Mouse (Mus musculus) heart, postnatal 0 days (tissue): ENCODE measurements around the gene Pik3ap1.

ENCODE experiments used
- CTCF ChIP-seq: IDR thresholded peaks from 2 replicates; pipeline ENCODE4 v1.5.1; 2016; ENCODE audit warnings: antibody characterized with exemption, control low read depth, low read depth
- EP300 ChIP-seq: IDR thresholded peaks from 2 replicates; pipeline ENCODE4 v1.6.1; 2016; ENCODE audit warnings: antibody characterized with exemption, low read depth

DNA sequence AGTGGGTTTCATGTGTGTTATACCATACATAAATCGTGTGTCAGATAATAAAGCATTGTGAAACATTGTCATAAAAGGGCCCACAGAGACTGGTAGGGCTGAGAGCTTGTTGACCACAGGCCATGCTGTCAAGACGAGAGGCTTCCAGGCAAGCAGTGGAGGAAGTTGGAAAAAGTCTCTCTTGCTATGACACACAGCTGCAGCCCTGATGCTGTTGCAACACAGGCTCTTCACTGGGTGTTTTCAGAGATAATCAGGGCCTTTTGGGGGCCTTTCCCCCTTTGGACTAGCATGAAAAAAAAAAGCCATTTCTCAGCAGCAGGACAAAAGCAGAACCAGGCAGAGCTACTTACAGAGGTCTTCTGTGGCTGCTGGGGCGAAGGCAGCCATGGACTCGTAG is 63.8 kb downstream of the Pik3ap1 start:
- TF ChIP-seq CTCF (no peak), EP300 (no peak)
